Mouse (Mus musculus) activated CD4-positive, CD25-positive, alpha-beta regulatory T cell, adult 4 months (primary cell): ENCODE results near the gene Trim54. TPM values are rescaled to one million over a fixed set of nuclear protein-coding genes. Genes with fewer than 3 reads are reported as not detected.

Source experiments
- ATAC-seq: one replicate; pipeline ENCODE4 v1.8.0; 2017
- polyA plus RNA-seq, 2 experiments: library from polyadenylated mRNA; unstranded; fragments of 100-300 nt; shearing (Covaris generic); gene quantifications; one replicate each; pipeline ENCODE4 v1.2.1; 2017

The Trim54 gene
- polyA plus RNA-seq, 2 experiments from 2014 or later, result not detected

- no peak for ATAC-seq
These were observed 8.5 kb upstream of the Trim54 start, which contains the start of gene Slc30a3 for GRCm38 (mm10) chr5:31108000-31108490. Slc30a3 (minus strand) TSS chr5:31108237.

DNA sequence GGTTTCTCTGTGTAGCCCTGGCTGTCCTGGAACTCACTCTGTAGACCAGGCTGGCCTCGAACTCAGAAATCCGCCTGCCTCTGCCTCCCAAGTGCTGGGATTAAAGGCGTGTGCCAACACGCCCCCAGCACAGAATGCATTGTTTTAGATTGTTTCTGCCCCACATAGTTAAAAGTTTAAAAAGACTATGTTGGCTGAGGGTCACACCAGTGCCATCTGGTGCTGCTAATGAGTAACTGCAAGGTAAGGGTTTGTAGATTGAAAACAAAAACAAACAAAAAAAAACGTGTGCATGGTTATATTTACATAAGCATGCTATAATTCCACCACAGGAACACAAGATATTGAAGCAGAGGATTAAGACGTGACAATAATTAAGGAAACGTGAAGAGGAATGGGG is 5.7 kb upstream of the Trim54 start:
- no peak for ATAC-seq

GRCm38 (mm10) chr5:31116912-31117311 is 400 bp downstream of the Trim54 start:
- ATAC-seq, result no peak

DNA sequence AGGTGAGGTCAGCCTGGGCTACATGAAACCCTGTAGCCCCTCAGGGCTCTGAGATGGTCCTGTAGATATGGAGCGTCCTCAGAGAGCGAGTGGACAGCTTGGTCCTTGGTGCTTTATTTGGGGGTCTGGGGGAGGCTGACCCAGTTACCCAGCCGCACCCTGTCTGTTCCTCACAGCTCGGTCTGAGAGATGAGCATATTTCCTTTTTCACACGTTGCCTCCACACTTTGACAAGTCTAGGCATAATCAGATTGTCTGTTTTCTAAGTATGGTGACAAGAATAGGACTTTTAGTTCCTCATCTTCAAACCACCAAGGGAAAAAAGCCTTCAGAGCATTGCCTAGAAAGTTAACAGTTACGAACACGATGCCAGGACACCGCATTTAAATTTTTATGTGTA is 4.6 kb downstream of the Trim54 start:
- ATAC-seq, result no peak

DNA sequence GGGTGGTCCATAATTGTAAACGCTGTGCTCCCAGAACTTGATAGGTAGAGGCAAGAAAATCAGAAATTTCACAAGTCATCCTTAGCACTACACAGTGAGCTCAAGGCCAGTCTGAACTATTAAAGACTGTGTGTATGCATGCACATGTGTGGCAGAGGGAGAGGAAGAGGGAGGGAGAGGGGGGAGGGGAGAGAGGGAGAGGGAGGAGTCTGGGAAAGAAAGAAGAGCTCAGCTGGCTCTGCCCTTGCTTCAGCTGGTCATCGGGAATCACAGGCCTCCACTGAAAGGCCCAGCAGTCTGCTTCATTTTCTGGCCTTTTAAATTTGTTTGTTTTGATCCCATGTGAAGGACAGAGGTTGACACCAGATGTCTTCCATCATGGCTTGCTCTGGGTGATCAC is 7.0 kb downstream of the Trim54 start:
- ATAC-seq, result no peak

GRCm38 (mm10) chr5:31126050-31126449 is 9.5 kb downstream of the Trim54 start:
- no peak for ATAC-seq

DNA sequence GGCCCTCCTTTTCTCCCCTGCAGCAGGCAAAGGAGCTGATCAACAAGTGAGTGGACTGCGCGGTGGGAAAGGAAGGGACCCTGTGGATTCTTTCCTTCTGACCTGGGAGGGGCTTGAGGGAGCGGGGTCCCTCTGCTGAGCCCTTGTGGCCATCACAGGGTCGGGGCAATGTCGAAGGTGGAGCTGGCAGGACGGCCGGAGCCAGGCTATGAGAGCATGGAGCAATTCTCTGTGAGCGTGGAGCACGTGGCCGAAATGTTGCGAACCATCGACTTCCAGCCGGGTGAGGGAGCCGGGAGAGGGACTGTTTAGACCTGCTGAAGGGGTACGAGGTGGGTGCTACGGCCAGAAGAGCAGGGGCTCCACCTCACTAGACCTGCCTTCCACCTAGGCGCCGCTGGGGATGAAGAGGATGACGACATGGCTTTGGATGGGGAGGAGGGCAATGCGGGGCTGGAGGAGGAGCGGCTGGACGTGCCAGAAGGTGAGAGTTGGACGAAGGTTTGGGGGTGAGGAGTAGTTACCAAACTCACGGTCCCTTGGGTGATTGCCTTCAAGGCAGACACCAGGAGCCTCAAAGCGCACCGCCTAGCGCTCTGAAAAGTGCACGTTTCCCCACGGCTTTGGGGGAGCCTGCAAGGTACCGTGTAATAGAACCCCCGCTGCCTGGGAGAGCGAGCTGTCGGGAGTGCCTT is 20.4 kb downstream of the Trim54 start:
- ATAC-seq, result no peak

DNA sequence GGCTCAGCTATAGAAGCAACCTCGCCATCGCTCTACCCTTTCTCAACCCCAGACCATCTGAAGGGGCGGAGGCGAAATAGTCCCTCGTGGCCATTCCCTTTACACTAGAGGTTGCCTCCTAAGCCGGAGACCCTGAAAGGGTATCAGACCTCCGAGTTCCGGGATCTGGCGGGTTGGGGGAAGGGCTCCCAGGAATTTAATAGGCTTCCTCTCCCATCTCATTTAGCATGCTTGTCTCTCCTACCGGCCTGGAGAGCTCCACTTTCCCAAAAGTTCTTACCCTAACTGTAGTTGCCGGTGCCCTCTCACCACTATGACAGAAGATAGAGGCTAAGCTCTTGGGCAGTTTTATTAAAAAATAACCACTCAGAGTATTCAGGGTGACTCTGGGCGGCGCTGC is 21.1 kb downstream of the Trim54 start:
- ATAC-seq, result no peak

- ATAC-seq, result no peak
These were observed 21.9 kb downstream of the Trim54 start, which contains the start of gene Ucn for GRCm38 (mm10) chr5:31138241-31138967. Ucn (minus strand) TSS chr5:31138829.

- no peak for ATAC-seq
These were observed 22.5 kb downstream of the Trim54 start for GRCm38 (mm10) chr5:31138968-31139425.

DNA sequence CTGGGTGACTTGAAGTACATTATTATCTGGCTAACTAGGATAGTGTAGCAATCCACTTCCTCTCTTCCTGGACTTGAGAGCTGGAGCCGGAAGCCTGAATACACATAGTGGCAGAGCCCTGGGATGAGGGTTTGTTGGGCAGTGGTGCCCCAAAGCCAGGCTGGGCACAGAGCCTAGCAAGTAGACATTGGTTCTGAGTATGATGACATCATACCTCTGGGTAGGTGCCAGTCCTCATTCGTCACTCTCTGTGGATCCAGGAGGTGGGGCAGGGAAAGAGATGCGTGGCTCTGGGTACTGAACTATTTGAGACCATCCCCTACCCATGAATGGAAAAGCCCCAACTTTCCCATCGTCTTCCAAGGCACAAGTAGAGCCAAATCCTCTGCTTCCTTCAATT is 33.3 kb downstream of the Trim54 start:
- no peak for ATAC-seq

GRCm38 (mm10) chr5:31151746-31152145 is 35.2 kb downstream of the Trim54 start:
- ATAC-seq, result no peak

DNA sequence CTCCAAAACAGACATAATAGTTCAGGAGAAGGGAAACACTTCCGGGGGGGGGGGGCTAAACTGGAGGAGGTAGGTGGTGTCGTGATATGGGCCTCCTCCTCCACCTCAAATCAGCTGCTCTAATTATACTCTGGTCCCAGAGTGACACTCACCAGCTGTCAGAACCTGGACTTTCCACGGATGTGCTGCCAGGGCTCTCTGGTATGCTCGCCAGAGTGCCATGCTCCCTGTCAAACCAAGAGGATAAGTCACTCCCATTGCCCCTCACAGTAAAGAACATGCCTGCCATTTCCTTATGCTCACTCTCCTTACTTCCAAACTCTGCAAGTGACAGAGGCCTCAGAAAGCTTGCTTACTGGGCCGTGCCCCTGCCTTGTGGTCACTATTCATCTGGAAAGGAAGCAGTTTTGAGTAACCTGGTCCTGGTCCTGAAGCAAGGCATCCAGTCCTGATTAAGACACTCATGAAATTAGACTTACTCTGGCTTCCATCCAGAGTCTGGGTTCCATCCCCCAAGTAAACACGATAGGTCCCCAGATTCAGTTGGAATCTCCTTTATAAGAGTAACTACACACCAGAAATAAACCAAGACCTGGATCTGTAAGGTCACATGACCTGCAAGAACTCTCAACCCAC is 37.1 kb downstream of the Trim54 start:
- no peak for ATAC-seq

DNA sequence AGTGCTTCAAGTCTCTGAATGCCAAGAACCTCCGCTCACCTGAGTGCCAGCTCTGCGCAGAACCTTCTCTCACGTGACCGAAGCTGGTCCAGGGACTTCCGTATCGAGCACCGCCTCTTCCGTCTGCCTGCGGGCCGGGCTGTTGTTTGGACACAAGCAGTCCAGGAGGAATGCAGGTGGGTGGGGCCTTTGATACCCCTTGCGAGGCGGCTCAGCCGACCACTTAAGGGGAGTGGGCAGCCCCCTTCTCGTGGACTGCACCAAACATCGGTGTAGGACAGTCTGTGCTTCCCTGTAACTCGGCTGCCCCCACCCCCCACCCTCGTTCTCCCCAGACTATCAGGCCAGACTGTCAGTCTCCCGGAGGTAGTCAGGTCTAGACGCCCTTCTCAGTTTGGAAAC is 37.6 kb downstream of the Trim54 start, which contains the start of gene Mpv17:
TSS of gene Mpv17 (minus strand) at position 100 of the 402 bp plus-strand sequence.
- peak; percentile 96 for ATAC-seq

GRCm38 (mm10) chr5:31162462-31162861 is 46.0 kb downstream of the Trim54 start:
- ATAC-seq, result no peak

GRCm38 (mm10) chr5:31164878-31165277 is 48.4 kb downstream of the Trim54 start:
- no peak for ATAC-seq

DNA sequence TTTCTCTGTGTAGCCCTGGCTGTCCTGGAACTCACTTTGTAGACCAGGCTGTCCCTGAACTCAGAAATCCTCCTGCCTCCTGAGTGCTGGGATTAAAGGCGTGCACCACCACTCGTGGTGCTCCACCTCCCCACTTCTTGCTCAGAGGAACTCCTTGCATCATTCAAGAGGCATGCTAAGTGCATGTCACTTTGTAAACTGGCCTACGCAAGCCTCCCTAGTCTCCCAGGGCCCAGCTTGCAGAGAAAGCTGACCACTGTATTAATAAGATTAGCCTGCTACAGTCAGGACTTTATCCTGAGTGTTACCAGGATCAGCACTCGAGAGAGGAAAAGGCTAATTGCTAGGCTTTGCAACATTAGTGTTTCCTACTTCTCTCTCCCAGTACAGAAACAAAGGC is 52.1 kb downstream of the Trim54 start:
- ATAC-seq, result no peak

GRCm38 (mm10) chr5:31179301-31179765 is 62.8 kb downstream of the Trim54 start:
- ATAC-seq, result peak; percentile 13

DNA sequence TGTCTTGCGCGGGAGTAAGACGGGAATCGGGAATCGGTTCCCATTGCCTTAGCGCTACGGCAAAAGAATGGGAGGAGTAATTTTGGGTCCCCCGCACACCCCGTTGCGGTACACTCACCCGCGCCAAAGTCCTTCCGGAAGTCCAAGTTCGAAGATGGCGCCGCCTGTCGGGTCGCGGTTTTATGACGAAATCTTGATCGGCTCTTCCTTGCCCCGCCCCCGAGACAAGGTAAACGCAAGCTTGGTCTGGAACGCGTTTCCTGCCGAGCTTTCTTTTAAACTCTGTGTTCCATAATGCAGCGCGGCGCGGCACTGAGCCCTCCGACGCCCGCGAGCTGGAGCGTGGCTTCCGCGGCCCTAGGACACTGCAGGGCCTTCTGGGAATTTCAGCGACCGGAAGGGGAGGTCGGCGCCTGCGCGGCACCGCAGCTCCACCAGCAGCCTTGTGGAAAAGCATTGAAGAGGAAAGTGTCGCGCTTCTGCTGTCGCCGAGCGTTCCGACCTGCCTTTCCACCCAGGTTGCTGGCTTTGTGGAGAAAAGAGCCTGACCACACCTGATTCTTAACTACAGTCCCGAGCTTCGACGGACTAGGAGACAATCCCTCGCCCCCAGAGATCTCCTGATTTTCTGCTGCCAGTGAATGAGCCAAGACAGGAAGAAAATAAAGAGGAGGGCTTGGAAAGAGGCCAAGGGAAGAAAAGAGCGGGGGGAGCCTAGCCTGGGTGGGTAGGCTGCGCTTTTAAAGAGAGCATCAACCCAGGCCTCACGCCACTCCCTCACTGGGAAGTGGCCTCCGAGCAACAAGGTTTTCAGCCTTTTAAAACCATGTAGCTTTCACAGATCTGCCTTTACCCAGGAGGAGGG is 63.5 kb downstream of the Trim54 start, which contains the start of the genes Gm29609 and Gtf3c2:
TSS of gene Gm29609 (minus strand) at position 146 of the 865 bp plus-strand sequence.
TSS of gene Gtf3c2 (minus strand) at position 379 of the 865 bp plus-strand sequence.
- peak; percentile 95 for ATAC-seq

- ATAC-seq, result no peak
These were observed 64.8 kb downstream of the Trim54 start for GRCm38 (mm10) chr5:31181183-31181770.

DNA sequence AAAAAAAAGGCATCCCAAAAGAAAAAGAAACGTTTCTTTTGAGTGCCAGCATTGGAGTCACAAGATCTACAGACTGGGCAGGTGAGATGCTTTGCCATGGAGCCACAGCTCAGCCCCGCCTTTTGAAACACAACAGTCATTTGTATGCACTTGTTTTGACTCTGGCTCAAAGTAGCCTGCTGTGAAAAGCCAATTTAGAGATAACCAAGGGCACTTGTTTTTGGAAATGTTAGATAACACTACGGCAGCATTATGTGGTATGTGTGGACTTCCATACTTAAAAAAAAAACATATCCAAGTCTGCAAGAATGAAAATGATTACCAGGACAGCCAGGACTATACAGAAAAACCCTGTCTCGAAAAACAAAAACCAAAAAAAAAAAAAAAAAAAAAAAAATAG is 67.2 kb downstream of the Trim54 start:
- no peak for ATAC-seq
